In genomic region chr17:55958584-55958886, GRCm38 (mm10) we compare ENCODE assay signal across 8 mouse cellular contexts. TPM values are rescaled to one million over a fixed set of nuclear protein-coding genes. Genes with fewer than 3 reads are reported as not detected.
DNase-seq lines count a peak whose midpoint lies in the region; ATAC-seq and TF ChIP-seq lines count a peak whose summit lies in the region.

No protein-coding gene starts in this region.

- peak overlapping the region; percentile 53 for H3K4me3 ChIP-seq in left cerebral cortex, adult 2 months
- H3K4me3 ChIP-seq in embryonic facial prominence, embryonic 13.5 days = peak overlapping the region; percentile 53
- H3K4me3 ChIP-seq in intestine, embryonic 16.5 days (ENCODE audit: low read length) = peak overlapping the region; percentile 68
- H3K4me3 ChIP-seq in neural tube, embryonic 13.5 days = peak overlapping the region; percentile 51

- intact Hi-C loops in left cerebral cortex, adult 2 months (cut with DNase I) = loop anchor here (5.0 to 10.0 kb wide), 3 partner anchors 66 to 1604 kb away; partner anchors contain the start of gene Zfp959
- intact Hi-C loops in left cerebral cortex, postnatal 4 days (cut with DNase I) = no loop called here

- 31% methylated on average over 2 of the region's 2 CpGs for WGBS in embryonic facial prominence, embryonic 13.5 days
- 26% methylated on average over 2 of the region's 2 CpGs for WGBS in intestine, embryonic 16.5 days
- 26% methylated on average over 2 of the region's 2 CpGs for WGBS in neural tube, embryonic 13.5 days

- H3K4me2 ChIP-seq in embryonic facial prominence, embryonic 13.5 days = peak overlapping the region; percentile 77
- H3K4me2 ChIP-seq in intestine, embryonic 16.5 days (ENCODE audit: low read depth, low read length) = peak overlapping the region; percentile 56
- peak overlapping the region; percentile 64 for H3K4me2 ChIP-seq in neural tube, embryonic 13.5 days

- peak overlapping the region; percentile 71 for H3K9ac ChIP-seq in embryonic facial prominence, embryonic 13.5 days
- peak overlapping the region; percentile 75 for H3K9ac ChIP-seq in intestine, embryonic 16.5 days (ENCODE audit: low read depth, low read length)
- peak overlapping the region; percentile 72 for H3K9ac ChIP-seq in neural tube, embryonic 13.5 days

- H3K9me3 ChIP-seq in embryonic facial prominence, embryonic 13.5 days = no peaks in the 10 kb centered on the region
- H3K9me3 ChIP-seq in intestine, embryonic 16.5 days (ENCODE audit: control insufficient read depth, low read length) = no peaks in the 10 kb centered on the region
- no peaks in the 10 kb centered on the region for H3K9me3 ChIP-seq in neural tube, embryonic 13.5 days

- TF ChIP-seq CTCF in left cerebral cortex, adult 2 months (IDR thresholded peaks at IDR 0.05) = no peak

- peak overlapping the region; percentile 96 for H3K27ac ChIP-seq in left cerebral cortex, adult 2 months
- peak overlapping the region; percentile 97 for H3K27ac ChIP-seq in embryonic facial prominence, embryonic 13.5 days
- peak overlapping the region; percentile 98 for H3K27ac ChIP-seq in intestine, embryonic 16.5 days (ENCODE audit: low read length)
- peak overlapping the region; percentile 96 for H3K27ac ChIP-seq in neural tube, embryonic 13.5 days (replicated peaks)

- DNase-seq in left cerebral cortex, adult 2 months (ENCODE audit: extremely low spot score in 1 of 2, low spot score in 2 of 2) = peak; percentile 16 to 17
- no peak for DNase-seq in left cerebral cortex, postnatal 4 days
- no peak for DNase-seq in adrenal gland, postnatal 14 days
- DNase-seq in frontal cortex, postnatal 25 days (ENCODE audit: low spot score in 2 of 2) = no peak
- DNase-seq in adipocyte (ENCODE audit: low spot score) = no peak

- peaks cover 36% of the 10 kb centered on the region for H3K4me1 ChIP-seq in embryonic facial prominence, embryonic 13.5 days
- H3K4me1 ChIP-seq in intestine, embryonic 16.5 days (ENCODE audit: control insufficient read depth, insufficient read depth, low read length) = peaks cover 31% of the 10 kb centered on the region
- peaks cover 46% of the 10 kb centered on the region for H3K4me1 ChIP-seq in neural tube, embryonic 13.5 days (replicated peaks)

- H3K27me3 ChIP-seq in embryonic facial prominence, embryonic 13.5 days = peaks cover 22% of the 10 kb centered on the region
- H3K27me3 ChIP-seq in intestine, embryonic 16.5 days (replicated peaks; ENCODE audit: control insufficient read depth, insufficient read depth, low read length) = peaks cover 3% of the 10 kb centered on the region; the same call in 1 of the 2 replicates
- H3K27me3 ChIP-seq in neural tube, embryonic 13.5 days = peaks cover 16% of the 10 kb centered on the region

- no peak for ATAC-seq in embryonic facial prominence, embryonic 13.5 days (ENCODE audit: insufficient number of reproducible peaks, insufficient read depth, low FRiP score, low TSS enrichment, low read depth)
- no peak for ATAC-seq in intestine, embryonic 16.5 days
- no peak for ATAC-seq in neural tube, embryonic 13.5 days (ENCODE audit: low read depth)

- peaks cover 21% of the 10 kb centered on the region for H3K36me3 ChIP-seq in embryonic facial prominence, embryonic 13.5 days
- H3K36me3 ChIP-seq in intestine, embryonic 16.5 days (ENCODE audit: control insufficient read depth, insufficient read depth, low read length) = peaks cover 5% of the 10 kb centered on the region; the same call in 1 of the 2 replicates
- peaks cover 24% of the 10 kb centered on the region for H3K36me3 ChIP-seq in neural tube, embryonic 13.5 days

RNA-seq across cellular contexts. Expression of gene Yju2, which starts 0.4 kb away (rescaled TPM):
- 10 to 100 TPM; 16.4 to 17.4 TPM for total RNA-seq in left cerebral cortex, adult 2 months (2021)
- 10 to 100 TPM; 16.7 to 18.2 TPM for total RNA-seq in left cerebral cortex, postnatal 4 days (2021)
- polyA plus RNA-seq in embryonic facial prominence, embryonic 13.5 days (2015; fragmentation: Nextera tagmentation; extraction: Ambion mirVana) = 27.0 and 29.5 TPM in 2 replicates
- 19.7 and 21.5 TPM in 2 replicates for polyA plus RNA-seq in intestine, embryonic 16.5 days (2015; fragmentation: Nextera tagmentation; extraction: Ambion mirVana)
- 21.1 and 24.1 TPM in 2 replicates for polyA plus RNA-seq in neural tube, embryonic 13.5 days (2015; fragmentation: Nextera tagmentation; extraction: Ambion mirVana)
- total RNA-seq in adrenal gland, postnatal 14 days (2021) = 18.2 and 24.8 TPM in 2 replicates

RNA-seq across cellular contexts. Expression of gene Ebi3, which starts 6.1 kb away (rescaled TPM):
- 1 to 10 TPM; 1.2 to 1.4 TPM for total RNA-seq in left cerebral cortex, adult 2 months (2021)
- total RNA-seq in left cerebral cortex, postnatal 4 days (2021) = 1 to 10 TPM; 4.9 to 5.9 TPM
- polyA plus RNA-seq in embryonic facial prominence, embryonic 13.5 days (2015; fragmentation: Nextera tagmentation; extraction: Ambion mirVana) = 1.3 and 1.9 TPM in 2 replicates
- 2.6 and 2.9 TPM in 2 replicates for polyA plus RNA-seq in intestine, embryonic 16.5 days (2015; fragmentation: Nextera tagmentation; extraction: Ambion mirVana)
- 4.1 and 5.1 TPM in 2 replicates for polyA plus RNA-seq in neural tube, embryonic 13.5 days (2015; fragmentation: Nextera tagmentation; extraction: Ambion mirVana)
- total RNA-seq in adrenal gland, postnatal 14 days (2021) = 1.2 and 1.6 TPM in 2 replicates

RNA-seq across cellular contexts. Expression of gene Zfp119b, which starts 9.2 kb away (rescaled TPM):
- total RNA-seq in left cerebral cortex, adult 2 months (2021) = 1 to 10 TPM; 2.3 to 4.1 TPM
- total RNA-seq in left cerebral cortex, postnatal 4 days (2021) = 1 to 10 TPM; 4.4 to 5.7 TPM
- 5.8 and 7.2 TPM in 2 replicates for polyA plus RNA-seq in embryonic facial prominence, embryonic 13.5 days (2015; fragmentation: Nextera tagmentation; extraction: Ambion mirVana)
- polyA plus RNA-seq in intestine, embryonic 16.5 days (2015; fragmentation: Nextera tagmentation; extraction: Ambion mirVana) = 4.1 and 4.4 TPM in 2 replicates
- 9.0 and 9.6 TPM in 2 replicates for polyA plus RNA-seq in neural tube, embryonic 13.5 days (2015; fragmentation: Nextera tagmentation; extraction: Ambion mirVana)
- 4.4 and 5.4 TPM in 2 replicates for total RNA-seq in adrenal gland, postnatal 14 days (2021)

RNA-seq across cellular contexts. Expression of gene Shd, which starts 11.7 kb away (rescaled TPM):
- 10 to 100 TPM; 36.7 to 40.1 TPM for total RNA-seq in left cerebral cortex, adult 2 months (2021)
- total RNA-seq in left cerebral cortex, postnatal 4 days (2021) = 100 to 1,000 TPM in 1 of 2 experiments, 10 to 100 TPM in 1; 99.6 to 101 TPM
- 35.2 and 35.5 TPM in 2 replicates for polyA plus RNA-seq in embryonic facial prominence, embryonic 13.5 days (2015; fragmentation: Nextera tagmentation; extraction: Ambion mirVana)
- 8.6 and 9.0 TPM in 2 replicates for polyA plus RNA-seq in intestine, embryonic 16.5 days (2015; fragmentation: Nextera tagmentation; extraction: Ambion mirVana)
- 150 and 161 TPM in 2 replicates for polyA plus RNA-seq in neural tube, embryonic 13.5 days (2015; fragmentation: Nextera tagmentation; extraction: Ambion mirVana)
- total RNA-seq in adrenal gland, postnatal 14 days (2021) = 1.2 and 3.7 TPM in 2 replicates

RNA-seq across cellular contexts. Expression of gene Fsd1, which starts 27.8 kb away (rescaled TPM):
- 10 to 100 TPM; 88.7 to 90.6 TPM for total RNA-seq in left cerebral cortex, adult 2 months (2021)
- 100 to 1,000 TPM; 110 to 119 TPM for total RNA-seq in left cerebral cortex, postnatal 4 days (2021)
- polyA plus RNA-seq in embryonic facial prominence, embryonic 13.5 days (2015; fragmentation: Nextera tagmentation; extraction: Ambion mirVana) = 31.9 and 40.5 TPM in 2 replicates
- polyA plus RNA-seq in intestine, embryonic 16.5 days (2015; fragmentation: Nextera tagmentation; extraction: Ambion mirVana) = 8.4 and 9.7 TPM in 2 replicates
- polyA plus RNA-seq in neural tube, embryonic 13.5 days (2015; fragmentation: Nextera tagmentation; extraction: Ambion mirVana) = 145 and 165 TPM in 2 replicates
- 1.6 and 2.9 TPM in 2 replicates for total RNA-seq in adrenal gland, postnatal 14 days (2021)

Comparison
In these comparisons a context has a peak if more than half of its experiments do, and no peak if none do; other contexts are left out.
1. DNase-seq: peak in left cerebral cortex, adult 2 months (2 of 2); none in left cerebral cortex, postnatal 4 days (single experiment), adrenal gland, postnatal 14 days (single experiment), frontal cortex, postnatal 25 days (0 of 2) and adipocyte (single experiment).
2. Peak in every context shown above with its lines, with median percentiles within 50 percentile points of each other: H3K27ac ChIP-seq, H3K4me3 ChIP-seq, H3K4me2 ChIP-seq and H3K9ac ChIP-seq.